Mouse (Mus musculus): ENCODE measurements around the gene Rhox1. TPM values are rescaled to one million over a fixed set of nuclear protein-coding genes. Genes with fewer than 3 reads are reported as not detected.
"Not testable (repeated sequence)": the region's sequence is repeated elsewhere in the genome, so short reads cannot be mapped to it uniquely, and the experiment has no call there.

Rhox1 gene
- not detected for total RNA-seq (2021)

DNA sequence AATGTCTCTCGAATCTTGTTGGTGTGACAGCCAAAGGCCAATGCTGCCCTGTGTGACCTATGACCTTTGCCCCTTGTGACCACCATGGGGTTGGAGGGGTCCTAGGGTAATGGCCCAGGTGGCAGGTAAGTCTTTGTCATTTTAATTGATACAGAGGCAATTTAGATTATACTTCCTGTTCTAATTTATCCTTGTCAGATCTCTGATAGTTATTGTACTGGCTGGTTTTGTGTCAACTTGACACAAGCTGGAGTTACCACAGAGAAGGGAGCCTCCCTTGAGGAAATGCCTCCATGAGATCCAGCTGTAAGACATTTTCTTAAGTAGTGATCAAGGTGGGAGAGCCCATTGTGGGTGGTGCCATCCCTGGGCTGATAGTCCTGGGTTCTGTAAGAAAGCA is at the start of gene Rhox1:
Gene Rhox1, minus strand, starts transcription at position 101 of the 400 bp plus-strand sequence.
- DNase-seq (ENCODE audit: extremely low spot score in 1 of 2, low spot score in 2 of 2); intact Hi-C loops (cut with DNase I): not testable (repeated sequence)

DNA sequence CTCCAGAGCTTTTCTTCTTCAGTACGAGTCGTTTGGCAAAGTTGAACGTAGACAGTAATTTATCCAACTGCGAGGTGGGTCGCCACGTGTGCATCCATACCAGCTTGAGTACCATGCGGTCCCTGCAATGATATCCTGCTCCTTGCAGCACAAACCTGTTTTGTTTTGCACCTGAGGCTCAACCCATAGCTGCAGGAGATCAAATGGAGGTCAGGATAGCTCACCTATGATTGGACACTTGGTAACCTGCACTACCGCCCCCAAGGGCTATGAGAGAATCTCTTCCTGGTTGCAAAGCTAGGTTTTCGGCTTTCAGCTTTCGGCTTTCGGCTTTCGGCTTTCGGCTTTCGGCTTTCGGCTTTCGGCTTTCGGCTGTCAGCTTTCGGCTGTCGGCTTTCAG is 43.0 kb upstream of the Rhox1 start, which contains the start of gene Rhox4a:
Gene Rhox4a, plus strand, starts transcription at position 301 of the 400 bp plus-strand sequence.
- DNase-seq (ENCODE audit: extremely low spot score in 1 of 2, low spot score in 2 of 2); intact Hi-C loops (cut with DNase I): not testable (repeated sequence)

- intact Hi-C loops (cut with DNase I); DNase-seq (ENCODE audit: extremely low spot score in 1 of 2, low spot score in 2 of 2): not testable (repeated sequence)
Measured at GRCm38 (mm10) chrX:37249619-37250018, 27.6 kb upstream of the Rhox1 start, which contains the start of gene Rhox3a. Gene Rhox3a (plus strand): TSS chrX:37249919.

DNA sequence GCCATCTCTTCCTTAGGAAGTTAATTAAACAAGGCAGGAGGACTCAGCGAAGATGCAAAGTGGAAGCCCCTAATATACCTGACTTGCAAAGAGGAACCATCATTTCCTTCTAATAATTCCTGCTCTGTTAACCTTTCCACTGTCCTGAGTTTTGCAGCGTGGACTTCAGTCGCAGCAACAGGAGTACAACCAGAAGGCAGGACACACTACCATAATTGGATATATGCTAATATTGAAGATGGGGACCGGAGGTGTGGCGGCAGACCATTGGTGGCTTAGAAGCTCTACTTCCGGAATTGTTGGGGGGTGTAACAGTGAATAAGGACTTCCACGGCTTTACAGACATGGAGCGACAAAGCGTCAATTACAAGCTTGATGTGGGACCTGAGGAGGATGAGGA is 22.6 kb upstream of the Rhox1 start, which contains the start of gene Rhox2a:
Gene Rhox2a, plus strand, starts transcription at position 301 of the 400 bp plus-strand sequence.
- intact Hi-C loops (cut with DNase I); DNase-seq (ENCODE audit: extremely low spot score in 1 of 2, low spot score in 2 of 2): not testable (repeated sequence)

GRCm38 (mm10) chrX:37210941-37211340 is 11.1 kb downstream of the Rhox1 start, which contains the start of gene Gm9:
Gene Gm9 (minus strand): TSS chrX:37211041.
- intact Hi-C loops (cut with DNase I): no loop called here

GRCm38 (mm10) chrX:37198676-37199075 is 23.4 kb downstream of the Rhox1 start:
- DNase-seq (ENCODE audit: extremely low spot score in 1 of 2, low spot score in 2 of 2): no peak
- intact Hi-C loops (cut with DNase I): no loop called here

More at GRCm38 (mm10) chrX:37210941-37211340, 11.1 kb downstream of the Rhox1 start, which contains the start of gene Gm9:
- no peak for DNase-seq (ENCODE audit: extremely low spot score in 1 of 2, low spot score in 2 of 2)

DNA sequence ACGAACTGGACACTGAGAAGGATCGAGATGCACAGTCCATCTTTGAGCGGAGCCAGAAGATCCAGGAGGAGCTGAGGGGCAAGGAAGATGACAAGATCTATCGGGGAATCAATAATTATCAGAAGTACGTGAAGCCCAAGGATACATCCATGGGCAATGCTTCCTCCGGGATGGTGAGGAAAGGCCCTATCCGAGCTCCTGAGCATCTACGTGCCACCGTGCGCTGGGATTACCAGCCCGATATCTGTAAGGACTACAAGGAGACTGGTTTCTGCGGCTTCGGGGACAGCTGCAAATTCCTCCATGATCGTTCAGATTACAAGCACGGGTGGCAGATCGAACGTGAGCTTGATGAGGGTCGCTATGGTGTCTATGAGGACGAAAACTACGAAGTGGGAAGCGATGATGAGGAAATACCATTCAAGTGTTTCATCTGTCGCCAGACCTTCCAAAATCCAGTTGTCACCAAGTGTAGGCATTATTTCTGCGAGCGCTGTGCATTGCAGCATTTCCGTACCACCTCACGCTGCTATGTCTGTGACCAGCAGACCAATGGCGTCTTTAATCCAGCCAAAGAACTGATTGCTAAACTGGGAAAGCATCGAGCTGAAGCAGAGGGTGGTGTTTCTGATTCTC is 30.2 kb downstream of the Rhox1 start:
- intact Hi-C loops (cut with DNase I): no loop called here
- DNase-seq (ENCODE audit: extremely low spot score in 1 of 2, low spot score in 2 of 2): no peak

GRCm38 (mm10) chrX:37191105-37191743 is 30.8 kb downstream of the Rhox1 start, which contains the start of the genes Ndufa1 and Rnf113a1:
Gene Ndufa1 (minus strand): TSS chrX:37191163.
Gene Rnf113a1 (plus strand): TSS chrX:37191245.
- peak; percentile 73 to 87 for DNase-seq (ENCODE audit: extremely low spot score in 1 of 2, low spot score in 2 of 2)
- intact Hi-C loops (cut with DNase I): no loop called here

GRCm38 (mm10) chrX:37190755-37191104 is 31.3 kb downstream of the Rhox1 start:
- DNase-seq (ENCODE audit: extremely low spot score in 1 of 2, low spot score in 2 of 2): no peak
- intact Hi-C loops (cut with DNase I): no loop called here

GRCm38 (mm10) chrX:37184401-37184800 is 37.7 kb downstream of the Rhox1 start:
- DNase-seq (ENCODE audit: extremely low spot score in 1 of 2, low spot score in 2 of 2): not testable (repeated sequence)

GRCm38 (mm10) chrX:37168742-37169141 is 53.3 kb downstream of the Rhox1 start, which contains the start of gene Akap14:
Gene Akap14 (minus strand): TSS chrX:37168842.
- DNase-seq (ENCODE audit: extremely low spot score in 1 of 2, low spot score in 2 of 2): no peak
- intact Hi-C loops (cut with DNase I): no loop called here

More at GRCm38 (mm10) chrX:37184401-37184800, 37.7 kb downstream of the Rhox1 start:
- intact Hi-C loops (cut with DNase I): not testable (repeated sequence)

- intact Hi-C loops (cut with DNase I): no loop called here
- DNase-seq (ENCODE audit: extremely low spot score in 1 of 2, low spot score in 2 of 2): peak; percentile 7 to 25
Measured at GRCm38 (mm10) chrX:37167085-37167484, 55.0 kb downstream of the Rhox1 start.

Other genes with a start within 250 kb of the Rhox1 start
- gene Sept6, start 230.5 kb downstream of the Rhox1 start, total RNA-seq (2021): 10 to 100 TPM; 90.7 to 91.8 TPM
- gene Sowahd, start 173.4 kb downstream of the Rhox1 start, total RNA-seq (2021): not detected
- 100 to 1,000 TPM; 416 to 428 TPM for gene Rpl39, start 136.9 kb downstream of the Rhox1 start, total RNA-seq (2021)
- gene Upf3b, start 111.9 kb downstream of the Rhox1 start, total RNA-seq (2021): 10 to 100 TPM; 17.0 to 18.4 TPM
- gene Nkap, start 95.5 kb downstream of the Rhox1 start, total RNA-seq (2021): 10 to 100 TPM; 15.7 to 21.9 TPM
- not detected for gene Akap14, start 53.4 kb downstream of the Rhox1 start, total RNA-seq (2021)
- 100 to 1,000 TPM; 225 to 235 TPM for gene Ndufa1, start 31.1 kb downstream of the Rhox1 start, total RNA-seq (2021)
- gene Rnf113a1, start 31.0 kb downstream of the Rhox1 start, total RNA-seq (2021): 1 to 10 TPM; 8.2 to 8.4 TPM
- not detected for gene Gm9, start 11.2 kb downstream of the Rhox1 start, total RNA-seq (2021)
- not detected for gene Rhox2a, start 22.7 kb upstream of the Rhox1 start, total RNA-seq (2021)
- not detected for gene Rhox3a, start 27.7 kb upstream of the Rhox1 start, total RNA-seq (2021)
- gene Rhox4a, start 43.1 kb upstream of the Rhox1 start, total RNA-seq (2021): not detected
- not detected for gene Rhox3a2, start 157.8 kb upstream of the Rhox1 start, total RNA-seq (2021)
- not detected for gene Rhox4a2, start 168.6 kb upstream of the Rhox1 start, total RNA-seq (2021)
- gene Rhox2b, start 189.8 kb upstream of the Rhox1 start, total RNA-seq (2021): not detected
- not detected for gene Rhox4b, start 210.2 kb upstream of the Rhox1 start, total RNA-seq (2021)
- gene Rhox2c, start 231.4 kb upstream of the Rhox1 start, total RNA-seq (2021): not detected
- gene Rhox3c, start 236.3 kb upstream of the Rhox1 start, total RNA-seq (2021): not detected

All from left cerebral cortex, postnatal 10 days (tissue).